Mouse (Mus musculus): ENCODE results near the gene Dtymk.
"Not testable (repeated sequence)": the region's sequence is repeated elsewhere in the genome, so short reads cannot be mapped to it uniquely, and the experiment has no call there.

Dtymk gene

GRCm38 (mm10) chr1:93801741-93802238 is at the start of gene Dtymk:
TSS of gene Dtymk (minus strand) at chr1:93801934.
- peak; percentile 69 for DNase-seq (ENCODE audit: low spot score)

DNA sequence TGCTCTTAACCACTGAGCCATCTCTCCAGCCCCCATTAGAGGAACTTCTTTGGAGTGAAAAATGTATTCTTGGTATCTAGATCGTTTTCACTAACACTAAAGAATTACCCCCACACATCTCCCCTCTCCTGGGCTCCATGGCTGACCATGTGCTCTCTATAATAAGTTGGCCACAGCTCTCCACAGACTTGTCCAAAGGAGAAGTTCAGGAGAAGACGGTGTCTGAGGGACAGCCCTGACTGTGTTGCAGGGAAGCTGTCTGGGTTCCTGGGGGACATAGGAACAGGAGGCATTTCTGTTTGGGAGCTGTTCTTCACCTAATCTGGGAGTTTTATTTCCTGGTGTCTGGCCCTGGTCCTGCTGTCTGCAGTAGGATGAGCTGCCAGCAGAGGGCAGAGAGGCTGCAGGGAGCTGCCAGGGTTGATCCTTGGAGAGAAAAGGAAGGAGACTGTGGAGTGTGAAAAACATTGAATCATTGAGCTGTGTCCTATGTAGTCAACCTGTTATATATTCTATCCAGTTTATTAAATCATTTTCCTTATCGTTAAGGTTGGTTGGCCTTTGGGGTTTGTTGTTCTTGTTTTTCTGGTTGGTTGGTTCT is 44.1 kb upstream of the Dtymk start:
- DNase-seq (ENCODE audit: low spot score), result not testable (repeated sequence)

DNA sequence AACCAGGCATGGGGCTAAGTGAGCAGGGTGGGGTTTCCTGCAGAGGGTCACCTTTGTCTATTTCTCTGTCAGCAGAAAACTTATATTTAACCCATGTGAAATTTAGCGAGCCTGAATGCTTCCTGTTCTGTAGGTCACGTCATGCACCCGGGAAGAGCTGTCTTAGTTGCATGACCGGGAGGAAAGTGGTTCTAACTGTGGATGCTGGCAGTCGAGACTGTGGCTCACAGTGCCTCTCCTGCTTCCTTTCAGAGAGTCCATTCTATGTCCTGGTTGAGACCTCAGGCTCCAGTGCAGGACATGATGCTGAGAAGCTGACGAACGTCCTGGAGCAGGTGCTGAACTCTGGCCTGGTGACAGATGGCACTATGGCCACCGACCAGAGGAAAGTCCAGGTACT is 36.8 kb upstream of the Dtymk start:
- not testable (repeated sequence) for DNase-seq (ENCODE audit: low spot score)

DNA sequence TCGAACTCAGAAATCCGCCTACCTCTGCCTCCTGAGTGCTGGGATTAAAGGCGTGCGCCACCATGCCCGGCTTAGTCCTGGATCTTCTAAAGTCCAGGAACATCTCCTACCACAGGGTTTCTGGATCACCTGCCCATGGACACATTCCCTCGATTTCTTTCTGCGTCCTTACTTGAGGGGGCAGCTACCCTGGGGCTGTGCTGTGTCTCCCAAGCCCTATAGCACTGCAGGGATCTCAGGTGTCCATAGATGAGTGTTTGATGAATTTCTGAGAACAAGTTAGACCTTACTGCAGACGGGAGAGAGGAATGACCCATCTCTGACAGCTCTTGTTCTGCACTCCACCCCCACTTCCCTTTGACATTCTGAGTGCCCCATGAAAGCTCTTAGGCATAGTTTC is 35.6 kb upstream of the Dtymk start:
- DNase-seq (ENCODE audit: low spot score), result no peak

- DNase-seq (ENCODE audit: low spot score), result no peak
These were observed 34.8 kb upstream of the Dtymk start for GRCm38 (mm10) chr1:93836532-93836913.

- DNase-seq (ENCODE audit: low spot score), result no peak
These were observed 34.3 kb upstream of the Dtymk start for GRCm38 (mm10) chr1:93835876-93836531.

GRCm38 (mm10) chr1:93835211-93835610 is 33.5 kb upstream of the Dtymk start:
- no peak for DNase-seq (ENCODE audit: low spot score)

DNA sequence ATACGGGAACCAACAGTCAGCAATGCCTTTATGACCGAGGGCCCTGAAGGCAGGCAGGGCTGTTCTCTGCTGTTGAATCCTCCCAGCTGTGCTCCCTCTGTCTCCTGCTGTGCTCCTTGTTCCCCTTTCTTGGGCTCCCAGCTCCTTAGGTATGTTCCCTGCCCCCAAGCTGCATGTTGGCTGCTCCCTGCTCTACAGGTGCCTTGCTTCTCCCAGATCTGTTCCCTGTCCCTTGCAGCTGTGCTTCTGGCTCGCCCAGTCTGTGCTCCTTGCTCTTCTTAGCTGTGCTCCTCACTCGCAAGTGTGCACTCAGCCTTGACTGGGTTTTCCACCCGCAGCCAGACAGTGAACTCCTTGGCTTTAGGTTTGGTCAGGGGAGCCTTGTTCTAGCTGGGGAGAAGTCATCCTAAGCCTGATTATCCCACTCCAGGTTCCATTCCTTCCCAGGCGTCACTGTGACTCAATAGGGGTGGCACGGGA is 33.0 kb upstream of the Dtymk start:
- DNase-seq (ENCODE audit: low spot score), result no peak

- not testable (repeated sequence) for DNase-seq (ENCODE audit: low spot score)
These were observed 31.1 kb upstream of the Dtymk start for GRCm38 (mm10) chr1:93832754-93833360.

DNA sequence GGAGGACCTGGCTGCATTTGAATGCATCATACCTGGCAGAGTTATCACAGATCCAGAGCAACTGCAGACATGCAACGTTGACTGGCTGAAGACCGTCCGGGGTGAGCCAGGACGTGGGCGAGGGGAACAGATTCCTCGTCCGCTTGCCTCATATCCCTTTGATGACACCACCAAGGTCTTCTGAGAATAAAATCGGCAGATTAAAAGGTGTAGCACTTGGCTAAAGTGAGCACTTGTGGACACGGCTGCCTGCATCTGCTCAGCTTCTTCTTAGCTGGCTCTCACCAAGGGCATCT is 24.8 kb upstream of the Dtymk start:
- no peak for DNase-seq (ENCODE audit: low spot score)

- no peak for DNase-seq (ENCODE audit: low spot score)
These were observed 24.2 kb upstream of the Dtymk start for GRCm38 (mm10) chr1:93825771-93826539.

GRCm38 (mm10) chr1:93825105-93825674 is 23.5 kb upstream of the Dtymk start:
- DNase-seq (ENCODE audit: low spot score), result peak; percentile 75

DNA sequence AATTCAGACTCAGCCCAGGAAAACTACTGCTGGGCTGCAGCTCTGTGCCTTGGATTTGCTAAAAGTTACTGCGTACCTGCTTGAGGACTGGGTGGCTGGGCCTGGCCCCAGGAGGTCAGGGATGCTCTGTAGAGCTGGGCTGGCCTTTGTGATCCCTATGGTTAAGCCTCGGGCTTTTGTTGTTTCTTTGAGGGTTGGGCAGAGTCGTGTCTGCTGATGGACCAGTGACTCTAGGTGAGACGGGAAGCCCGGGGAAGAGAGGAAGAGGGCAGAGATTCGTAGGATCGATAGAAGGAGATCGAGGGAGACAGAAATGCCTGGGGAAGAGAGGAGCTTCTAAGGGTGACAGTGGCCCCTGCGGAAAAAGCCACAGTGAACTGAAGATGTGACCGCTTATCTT is 22.9 kb upstream of the Dtymk start, which contains the start of gene D2hgdh:
D2hgdh (plus strand) TSS at position 301 of the 400 bp plus-strand sequence.
- no peak for DNase-seq (ENCODE audit: low spot score)

- DNase-seq (ENCODE audit: low spot score), result no peak
These were observed 22.2 kb upstream of the Dtymk start for GRCm38 (mm10) chr1:93823796-93824495.

GRCm38 (mm10) chr1:93818722-93819121 is 17.0 kb upstream of the Dtymk start:
- DNase-seq (ENCODE audit: low spot score), result no peak

DNA sequence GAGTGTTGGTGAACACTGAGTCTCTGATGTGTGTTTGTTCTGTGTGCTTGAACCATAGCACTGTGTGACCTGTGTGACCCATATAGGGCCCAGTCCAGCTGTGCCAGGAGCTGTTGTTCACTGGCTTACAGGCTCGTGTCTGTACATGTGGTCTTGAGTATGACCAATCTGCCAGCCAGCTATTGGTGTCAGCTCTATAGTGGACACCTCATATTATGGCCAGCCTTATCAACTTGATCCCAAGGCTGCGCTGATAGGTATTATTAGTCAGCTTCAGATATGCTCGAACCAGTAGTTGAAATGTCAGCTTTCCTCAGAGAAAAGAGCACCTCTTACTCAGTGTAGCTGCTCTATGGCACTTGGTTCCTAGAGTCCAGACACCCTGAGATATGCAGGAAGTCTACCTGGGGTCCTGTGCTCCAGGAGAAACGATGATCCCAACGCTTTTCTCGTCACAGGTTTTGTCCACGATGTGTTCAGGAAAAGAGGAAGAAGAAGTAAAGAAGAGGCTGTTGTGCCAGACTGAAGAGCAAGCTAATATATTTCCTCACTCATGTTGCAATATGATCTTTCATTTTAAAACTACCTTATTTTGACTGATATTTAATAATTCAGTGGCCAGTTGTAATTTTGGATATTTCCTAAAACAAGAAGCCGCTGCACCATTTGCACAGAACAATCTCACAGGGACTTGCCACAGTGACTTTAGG is 16.2 kb upstream of the Dtymk start:
- no peak for DNase-seq (ENCODE audit: low spot score)

DNA sequence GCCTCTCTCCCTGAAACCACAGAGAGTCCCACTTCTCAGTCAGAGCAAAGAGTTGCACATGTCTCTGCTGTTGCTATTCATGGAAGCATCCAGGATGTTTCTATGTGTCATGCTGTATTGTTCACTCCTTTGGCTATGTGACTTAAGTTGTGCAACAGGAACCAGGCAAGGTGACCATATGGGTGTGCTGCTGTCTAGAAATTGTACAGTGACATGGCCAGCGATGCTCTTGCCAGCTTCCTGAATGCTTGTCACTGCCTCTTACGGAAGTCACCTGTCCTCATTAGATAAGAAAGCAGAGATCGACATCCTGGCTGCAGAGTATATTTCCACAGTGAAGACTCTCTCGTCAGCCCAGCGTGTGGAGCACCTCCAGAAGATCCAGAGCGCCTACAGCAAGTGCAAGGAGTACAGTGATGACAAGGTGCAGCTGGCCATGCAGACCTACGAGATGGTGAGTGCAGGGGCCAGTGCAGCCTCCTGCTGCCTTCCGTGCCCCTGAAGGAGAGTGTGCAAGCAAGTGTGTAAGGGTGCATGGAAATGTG is 9.8 kb upstream of the Dtymk start:
- DNase-seq (ENCODE audit: low spot score), result no peak

DNA sequence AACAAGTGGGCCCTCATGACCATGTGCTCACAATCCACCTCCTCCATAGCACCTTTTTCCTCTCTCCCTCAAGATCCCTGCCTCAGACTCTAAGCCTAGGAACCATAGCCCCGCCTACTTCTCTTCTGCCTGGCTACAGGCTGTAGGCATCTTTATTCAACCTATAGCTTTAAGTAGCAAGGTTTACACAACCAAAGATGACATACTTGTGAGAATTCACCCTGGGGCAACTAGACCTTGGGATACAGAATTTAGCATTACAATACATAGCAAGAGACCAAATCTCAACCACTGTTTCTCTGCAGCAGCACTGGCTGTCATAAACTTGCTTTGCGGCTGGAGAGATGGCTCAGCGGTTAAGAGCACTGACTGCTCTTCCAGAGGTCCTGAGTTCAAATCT is 8.3 kb upstream of the Dtymk start:
- DNase-seq (ENCODE audit: low spot score), result no peak

DNA sequence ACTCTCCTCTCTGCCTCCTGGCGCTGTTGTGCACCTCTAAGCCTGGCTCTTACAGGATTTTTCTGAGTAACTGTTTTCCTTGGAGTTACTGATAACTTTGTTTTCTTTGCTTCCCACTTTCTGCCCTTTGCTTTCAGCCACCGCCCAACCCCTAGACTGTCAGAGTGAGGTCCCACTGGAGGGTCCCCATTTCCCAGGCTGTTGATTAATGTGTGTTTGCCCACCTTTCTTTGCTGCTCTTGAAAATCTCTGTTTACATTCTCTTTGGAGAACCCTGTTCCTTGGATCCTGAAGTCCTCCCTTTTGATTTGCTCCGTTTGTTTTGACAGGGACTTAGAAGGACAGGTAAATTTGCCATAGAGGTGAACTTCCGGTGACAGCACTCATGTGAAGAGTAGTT is 7.1 kb upstream of the Dtymk start:
- DNase-seq (ENCODE audit: low spot score), result no peak

- no peak for DNase-seq (ENCODE audit: low spot score)
These were observed 3.7 kb upstream of the Dtymk start for GRCm38 (mm10) chr1:93805221-93805951.
